Mouse (Mus musculus) heart, embryonic 11.5 days (tissue): ENCODE results near the gene Atg16l1. TPM values are rescaled to one million over a fixed set of nuclear protein-coding genes. Genes with fewer than 3 reads are reported as not detected.

ENCODE experiments used
- ATAC-seq: fragments of 200-750 bp; cut with Nextera tagmentation; replicated peaks from 2 replicates; pipeline ENCODE4 v1.8.0; 2017; ENCODE audit warnings: moderate library complexity; ENCODE audit not compliant: insufficient number of reproducible peaks, low FRiP score, low TSS enrichment
- H3K27ac ChIP-seq: fragments of 300-500 bp; sonication (generic); 2 replicates; pipeline ENCODE4 v1.5.1; 2014; ENCODE audit warnings: mild to moderate bottlenecking, low read depth, low read length
- H3K27me3 ChIP-seq: fragments of 300-500 bp; sonication (generic); 2 replicates; pipeline ENCODE4 v1.6.1; 2014; ENCODE audit warnings: mild to moderate bottlenecking, low read length, mixed read lengths; ENCODE audit not compliant: control insufficient read depth, insufficient read depth
- H3K36me3 ChIP-seq: fragments of 300-500 bp; sonication (generic); 2 replicates; pipeline ENCODE4 v1.6.1; 2014; ENCODE audit warnings: mild to moderate bottlenecking, low read length, moderate library complexity, mixed read lengths; ENCODE audit not compliant: control insufficient read depth, insufficient read depth
- H3K4me1 ChIP-seq: fragments of 300-500 bp; sonication (generic); 2 replicates; pipeline ENCODE4 v1.6.1; 2014; ENCODE audit warnings: low read length; ENCODE audit not compliant: control insufficient read depth, insufficient read depth
- H3K4me2 ChIP-seq: fragments of 300-500 bp; sonication (generic); 2 replicates; pipeline ENCODE4 v1.6.1; 2014; ENCODE audit warnings: mild to moderate bottlenecking, moderate library complexity
- H3K4me3 ChIP-seq: fragments of 300-500 bp; sonication (generic); 2 replicates; pipeline ENCODE4 v1.5.1; 2014; ENCODE audit warnings: low read depth, low read length
- H3K9ac ChIP-seq: fragments of 300-500 bp; sonication (generic); 2 replicates; pipeline ENCODE4 v1.6.1; 2014; ENCODE audit warnings: mild to moderate bottlenecking, low read depth, low read length, moderate library complexity
- H3K9me3 ChIP-seq: fragments of 300-500 bp; sonication (generic); replicated peaks from 2 replicates; pipeline ENCODE4 v1.6.1; 2016; ENCODE audit warnings: low read length; ENCODE audit not compliant: control insufficient read depth
- WGBS: fragments of 180-500 bp; shearing (Covaris S2); extraction: QIAGEN DNeasy Blood & Tissue Kit; methylation state at CpG from one replicate; pipeline ENCODE4 v1.1.7; 2014; ENCODE audit not compliant: insufficient replicate concordance; 5-methylcytosine and 5-hydroxymethylcytosine counted together
- polyA plus RNA-seq: library from polyadenylated mRNA; unstranded; fragments of >200 nt; fragmentation: Nextera tagmentation; extraction: Ambion mirVana; gene quantifications from 2 replicates; pipeline ENCODE4 v1.2.1, GENCODE M21; 2014

Gene Atg16l1
- polyA plus RNA-seq, 1 experiment from 2014 or later: 25.1 TPM

GRCm38 (mm10) chr1:87828926-87829580 is 73.4 kb downstream of the Atg16l1 start:
- Histone ChIP-seq H3K4me3 (no peak overlapping the region), H3K9me3 (no peaks in the 10 kb centered on the region), H3K27ac (no peak overlapping the region), H3K27me3 (no peaks in the 10 kb centered on the region), H3K4me1 (peaks cover 4% of the 10 kb centered on the region; the same call in 1 of the 2 replicates), H3K9ac (no peak overlapping the region), H3K36me3 (no peaks in the 10 kb centered on the region), H3K4me2 (no peak overlapping the region)
- no peak for ATAC-seq
- WGBS: 50% methylated on average over 7 of the region's 7 CpGs

GRCm38 (mm10) chr1:87829621-87830211 is 74.0 kb downstream of the Atg16l1 start:
- no peak for ATAC-seq

GRCm38 (mm10) chr1:87836453-87836852 is 80.8 kb downstream of the Atg16l1 start:
- Histone ChIP-seq H3K4me1 (no peaks in the 10 kb centered on the region), H3K9ac (no peak overlapping the region), H3K27ac (no peak overlapping the region), H3K27me3 (no peaks in the 10 kb centered on the region), H3K9me3 (no peaks in the 10 kb centered on the region), H3K4me2 (no peak overlapping the region), H3K4me3 (no peak overlapping the region), H3K36me3 (no peaks in the 10 kb centered on the region)
- ATAC-seq: no peak
- WGBS: 57% methylated on average over 1 of the region's 1 CpGs

More at GRCm38 (mm10) chr1:87829621-87830211, 74.0 kb downstream of the Atg16l1 start:
- Histone ChIP-seq H3K9ac (no peak overlapping the region), H3K4me2 (no peak overlapping the region), H3K4me3 (no peak overlapping the region), H3K9me3 (no peaks in the 10 kb centered on the region), H3K4me1 (peaks cover 4% of the 10 kb centered on the region; the same call in 1 of the 2 replicates), H3K36me3 (no peaks in the 10 kb centered on the region), H3K27ac (no peak overlapping the region), H3K27me3 (no peaks in the 10 kb centered on the region)
- 50% methylated on average over 6 of the region's 6 CpGs for WGBS

DNA sequence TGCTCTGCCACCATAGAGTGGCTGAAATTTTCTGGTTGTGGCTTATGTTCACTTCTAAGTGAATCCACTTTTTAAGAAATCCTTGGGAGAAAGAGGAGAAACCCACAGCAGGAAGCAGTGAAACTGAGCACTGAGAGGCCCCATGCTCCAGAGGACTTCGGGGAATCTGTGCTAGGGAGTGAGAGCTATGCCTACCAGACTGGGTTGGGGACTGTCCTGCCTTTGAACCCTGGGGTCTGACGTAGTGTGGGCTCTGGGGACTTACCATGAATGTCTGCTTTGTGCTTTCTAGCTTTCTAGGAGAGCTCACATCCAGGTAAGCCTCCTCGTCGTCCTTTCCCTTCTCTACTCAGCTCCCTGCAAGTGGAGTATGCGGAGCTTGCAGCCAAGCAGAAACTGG is 81.3 kb downstream of the Atg16l1 start:
- 44% methylated on average over 5 of the region's 5 CpGs for WGBS
- Histone ChIP-seq H3K36me3 (no peaks in the 10 kb centered on the region), H3K27ac (no peak overlapping the region), H3K27me3 (no peaks in the 10 kb centered on the region), H3K9ac (no peak overlapping the region), H3K4me1 (no peaks in the 10 kb centered on the region), H3K4me3 (no peak overlapping the region), H3K9me3 (no peaks in the 10 kb centered on the region), H3K4me2 (no peak overlapping the region)
- no peak for ATAC-seq

DNA sequence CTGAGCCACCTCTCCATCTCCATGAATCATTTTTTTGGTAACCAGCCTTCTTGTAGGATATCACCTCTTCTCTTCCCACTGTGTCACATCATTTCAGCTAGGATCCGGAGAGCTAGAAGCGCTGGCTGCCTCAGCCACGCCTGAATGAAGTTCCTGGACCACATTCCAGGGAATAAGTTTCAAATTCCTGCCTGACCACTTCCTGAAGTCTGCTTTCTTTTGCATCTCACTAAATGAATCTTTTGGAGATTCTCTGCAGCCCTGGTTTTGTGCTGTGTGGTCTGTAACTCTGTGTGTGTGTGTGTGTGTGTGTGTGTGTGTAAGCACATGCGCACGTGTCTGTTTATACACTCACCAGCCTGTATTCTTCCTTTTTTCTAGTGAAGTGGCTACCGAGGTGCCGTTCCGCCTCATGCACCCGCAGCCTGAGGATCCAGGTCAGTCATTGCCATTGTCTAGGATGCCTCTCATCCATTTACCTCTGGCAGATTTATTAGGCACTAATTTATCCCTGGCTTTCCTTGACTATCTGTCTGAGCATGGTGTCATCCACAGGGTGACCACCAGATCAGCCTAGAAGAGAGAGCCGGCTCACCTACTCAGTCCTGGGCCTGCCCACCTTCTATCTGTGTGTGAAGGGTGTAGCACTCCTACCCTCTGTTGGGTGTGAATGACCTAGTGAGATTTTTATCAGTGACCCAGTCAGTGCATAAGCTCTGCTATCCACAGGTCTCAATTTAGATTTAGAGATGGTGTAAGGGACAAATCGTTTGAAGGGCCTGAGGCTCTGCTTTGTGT is 84.9 kb downstream of the Atg16l1 start:
- H3K4me3 ChIP-seq: no peak overlapping the region
- no peaks in the 10 kb centered on the region for H3K36me3 ChIP-seq
- ATAC-seq: no peak
- no peak overlapping the region for H3K9ac ChIP-seq
- H3K9me3 ChIP-seq: no peaks in the 10 kb centered on the region
- H3K27ac ChIP-seq: no peak overlapping the region
- no peaks in the 10 kb centered on the region for H3K27me3 ChIP-seq
- H3K4me2 ChIP-seq: no peak overlapping the region
- WGBS: 68% methylated on average over 11 of the region's 11 CpGs
- H3K4me1 ChIP-seq: no peaks in the 10 kb centered on the region

Other genes with a start within 250 kb of the Atg16l1 start
- gene Neu2, start 246.0 kb upstream of the Atg16l1 start, polyA plus RNA-seq: not detected in 2 replicates
- gene Ngef, start 182.0 kb upstream of the Atg16l1 start, polyA plus RNA-seq: 0.84 and 1.7 TPM in 2 replicates
- gene Inpp5d, start 135.6 kb upstream of the Atg16l1 start, polyA plus RNA-seq: 4.3 and 5.9 TPM in 2 replicates
- gene Sag, start 47.8 kb downstream of the Atg16l1 start, polyA plus RNA-seq: 1.2 and 1.5 TPM in 2 replicates
- 22.2 and 24.2 TPM in 2 replicates for gene Dgkd, start 97.4 kb downstream of the Atg16l1 start, polyA plus RNA-seq